Mouse (Mus musculus): ENCODE results near the gene Ubtd2. TPM values are rescaled to one million over a fixed set of nuclear protein-coding genes. Genes with fewer than 3 reads are reported as not detected.
"Not testable (repeated sequence)": the region's sequence is repeated elsewhere in the genome, so short reads cannot be mapped to it uniquely, and the experiment has no call there.

Gene Ubtd2
- polyA plus RNA-seq, 1 experiment from 2014 or later = 66.3 TPM

- ATAC-seq (ENCODE audit: low FRiP score, low read depth) = no peak
- Histone ChIP-seq H3K36me3 (peaks cover 12% of the 10 kb centered on the region), H3K9me3 (no peaks in the 10 kb centered on the region), H3K4me2 (replicated peaks) (no peak overlapping the region), H3K27ac (replicated peaks) (no peak overlapping the region; the same call in 1 of the 2 replicates), H3K9ac (replicated peaks) (no peak overlapping the region), H3K4me3 (no peak overlapping the region), H3K4me1 (no peaks in the 10 kb centered on the region), H3K27me3 (no peaks in the 10 kb centered on the region)
- WGBS = 87% methylated on average over 7 of the region's 7 CpGs
Measured at GRCm38 (mm10) chr11:32498757-32499535, 43.8 kb downstream of the Ubtd2 start.

- H3K4me2 ChIP-seq (replicated peaks) = no peak overlapping the region
Measured at GRCm38 (mm10) chr11:32499931-32500330, 44.8 kb downstream of the Ubtd2 start.

GRCm38 (mm10) chr11:32503711-32504110 is 48.5 kb downstream of the Ubtd2 start:
- H3K4me2 ChIP-seq (replicated peaks) = no peak overlapping the region
- no peak overlapping the region for H3K4me3 ChIP-seq
- peaks cover 14% of the 10 kb centered on the region for H3K36me3 ChIP-seq
- H3K9me3 ChIP-seq = no peaks in the 10 kb centered on the region
- 96% methylated on average over 2 of the region's 2 CpGs for WGBS
- H3K4me1 ChIP-seq = no peaks in the 10 kb centered on the region
- no peak for ATAC-seq (ENCODE audit: low FRiP score, low read depth)
- no peaks in the 10 kb centered on the region for H3K27me3 ChIP-seq
- H3K27ac ChIP-seq (replicated peaks) = no peak overlapping the region
- H3K9ac ChIP-seq (replicated peaks) = no peak overlapping the region

More at GRCm38 (mm10) chr11:32499931-32500330, 44.8 kb downstream of the Ubtd2 start:
- no peak overlapping the region for H3K27ac ChIP-seq (replicated peaks)
- ATAC-seq (ENCODE audit: low FRiP score, low read depth) = no peak
- no peaks in the 10 kb centered on the region for H3K9me3 ChIP-seq
- no peak overlapping the region for H3K9ac ChIP-seq (replicated peaks)
- WGBS = 96% methylated on average over 4 of the region's 4 CpGs
- no peaks in the 10 kb centered on the region for H3K4me1 ChIP-seq
- H3K36me3 ChIP-seq = peaks cover 14% of the 10 kb centered on the region
- no peaks in the 10 kb centered on the region for H3K27me3 ChIP-seq
- no peak overlapping the region for H3K4me3 ChIP-seq

- Histone ChIP-seq H3K9me3 (no peaks in the 10 kb centered on the region), H3K27me3 (no peaks in the 10 kb centered on the region), H3K36me3 (peaks cover 10% of the 10 kb centered on the region), H3K9ac (replicated peaks) (no peak overlapping the region), H3K27ac (replicated peaks) (no peak overlapping the region), H3K4me2 (replicated peaks) (no peak overlapping the region), H3K4me1 (no peaks in the 10 kb centered on the region), H3K4me3 (no peak overlapping the region)
- ATAC-seq (ENCODE audit: low FRiP score, low read depth) = no peak
- 86% methylated on average over 7 of the region's 7 CpGs for WGBS
Measured at GRCm38 (mm10) chr11:32505091-32505739, 50.0 kb downstream of the Ubtd2 start.

GRCm38 (mm10) chr11:32510930-32511329 is 55.8 kb downstream of the Ubtd2 start:
- no peak for ATAC-seq (ENCODE audit: low FRiP score, low read depth)
- H3K36me3 ChIP-seq = peaks cover 2% of the 10 kb centered on the region; the same call in 1 of the 2 replicates
- H3K9me3 ChIP-seq = no peaks in the 10 kb centered on the region
- no peak overlapping the region for H3K4me3 ChIP-seq
- H3K27me3 ChIP-seq = no peaks in the 10 kb centered on the region
- H3K4me2 ChIP-seq (replicated peaks) = no peak overlapping the region
- no peak overlapping the region for H3K9ac ChIP-seq (replicated peaks)
- no peak overlapping the region for H3K27ac ChIP-seq (replicated peaks)
- no peaks in the 10 kb centered on the region for H3K4me1 ChIP-seq
- WGBS = 95% methylated on average over 1 of the region's 1 CpGs

GRCm38 (mm10) chr11:32514853-32515252 is 59.7 kb downstream of the Ubtd2 start:
- H3K9me3 ChIP-seq; H3K27ac ChIP-seq (replicated peaks); H3K4me2 ChIP-seq (replicated peaks); H3K9ac ChIP-seq (replicated peaks); H3K4me1 ChIP-seq; H3K4me3 ChIP-seq; H3K27me3 ChIP-seq; ATAC-seq (ENCODE audit: low FRiP score, low read depth): not testable (repeated sequence)
- 94% methylated on average over 5 of the region's 5 CpGs for WGBS
- peaks cover 29% of the 10 kb centered on the region for H3K36me3 ChIP-seq

- Histone ChIP-seq H3K4me2 (replicated peaks) (no peak overlapping the region), H3K36me3 (peaks cover 30% of the 10 kb centered on the region), H3K4me1 (0 out of 2 replicates have a peak, but pooled peaks cover 2% of the 10 kb centered on the region), H3K9me3 (no peaks in the 10 kb centered on the region), H3K9ac (replicated peaks) (no peak overlapping the region), H3K27ac (replicated peaks) (no peak overlapping the region), H3K27me3 (no peaks in the 10 kb centered on the region), H3K4me3 (no peak overlapping the region)
- WGBS = 92% methylated on average over 12 of the region's 12 CpGs
- no peak for ATAC-seq (ENCODE audit: low FRiP score, low read depth)
Measured at GRCm38 (mm10) chr11:32516091-32516490, 60.9 kb downstream of the Ubtd2 start.

GRCm38 (mm10) chr11:32516916-32517712 is 61.9 kb downstream of the Ubtd2 start:
- H3K27me3 ChIP-seq = no peaks in the 10 kb centered on the region
- H3K36me3 ChIP-seq = peaks cover 30% of the 10 kb centered on the region
- H3K4me2 ChIP-seq (replicated peaks) = no peak overlapping the region
- H3K9ac ChIP-seq (replicated peaks) = no peak overlapping the region
- H3K27ac ChIP-seq (replicated peaks) = no peak overlapping the region
- no peak for ATAC-seq (ENCODE audit: low FRiP score, low read depth)
- H3K4me3 ChIP-seq = no peak overlapping the region
- 0 out of 2 replicates have a peak, but pooled peaks cover 2% of the 10 kb centered on the region for H3K4me1 ChIP-seq
- H3K9me3 ChIP-seq = no peaks in the 10 kb centered on the region
- 87% methylated on average over 8 of the region's 8 CpGs for WGBS

GRCm38 (mm10) chr11:32518770-32519169 is 63.6 kb downstream of the Ubtd2 start:
- peaks cover 30% of the 10 kb centered on the region for H3K36me3 ChIP-seq
- no peaks in the 10 kb centered on the region for H3K9me3 ChIP-seq
- H3K4me1 ChIP-seq = 0 out of 2 replicates have a peak, but pooled peaks cover 2% of the 10 kb centered on the region
- no peak overlapping the region for H3K4me3 ChIP-seq
- WGBS = 89% methylated on average over 4 of the region's 4 CpGs
- H3K27ac ChIP-seq (replicated peaks) = no peak overlapping the region
- no peaks in the 10 kb centered on the region for H3K27me3 ChIP-seq
- H3K4me2 ChIP-seq (replicated peaks) = no peak overlapping the region
- H3K9ac ChIP-seq (replicated peaks) = no peak overlapping the region
- no peak for ATAC-seq (ENCODE audit: low FRiP score, low read depth)

- no peak for ATAC-seq (ENCODE audit: low FRiP score, low read depth)
- H3K27me3 ChIP-seq = no peaks in the 10 kb centered on the region
- H3K9ac ChIP-seq (replicated peaks) = no peak overlapping the region
- H3K9me3 ChIP-seq = no peaks in the 10 kb centered on the region
- 0 out of 2 replicates have a peak, but pooled peaks cover 2% of the 10 kb centered on the region for H3K4me1 ChIP-seq
- H3K4me3 ChIP-seq = no peak overlapping the region
- 94% methylated on average over 1 of the region's 1 CpGs for WGBS
- H3K36me3 ChIP-seq = peaks cover 36% of the 10 kb centered on the region
- no peak overlapping the region for H3K4me2 ChIP-seq (replicated peaks)
- no peak overlapping the region for H3K27ac ChIP-seq (replicated peaks)
Measured at GRCm38 (mm10) chr11:32519354-32519753, 64.2 kb downstream of the Ubtd2 start.

GRCm38 (mm10) chr11:32521246-32521645 is 66.1 kb downstream of the Ubtd2 start:
- Histone ChIP-seq H3K4me2 (replicated peaks) (no peak overlapping the region), H3K4me3 (no peak overlapping the region), H3K9me3 (no peaks in the 10 kb centered on the region), H3K27ac (replicated peaks) (no peak overlapping the region), H3K27me3 (no peaks in the 10 kb centered on the region), H3K36me3 (peaks cover 36% of the 10 kb centered on the region), H3K9ac (replicated peaks) (no peak overlapping the region), H3K4me1 (0 out of 2 replicates have a peak, but pooled peaks cover 2% of the 10 kb centered on the region)
- WGBS = 83% methylated on average over 2 of the region's 2 CpGs
- no peak for ATAC-seq (ENCODE audit: low FRiP score, low read depth)

Data from midbrain, embryonic 12.5 days (tissue).